In genomic region chr10:97345347-97345746, GRCm38 (mm10) we compare ENCODE assay signal across 7 mouse cellular contexts.
DNase-seq lines count a peak whose midpoint lies in the region; ATAC-seq lines count a peak whose summit lies in the region.

No protein-coding gene starts in this region.

- DNase-seq in adrenal gland, adult (ENCODE audit: inconsistent age in 2 of 2, low spot score in 1 of 2), result peak; percentile 65 to 89
- DNase-seq in cerebellum, postnatal 4 days (ENCODE audit: low spot score in 2 of 2), result peak; percentile 70 to 80
- peak; percentile 81 for DNase-seq in gastrocnemius, postnatal 10 days
- DNase-seq in kidney, adult 18-20 months, result peak; percentile 73
- DNase-seq in left cerebral cortex, postnatal 36 days (ENCODE audit: low spot score in 2 of 2), result peak; percentile 62 to 66
- DNase-seq in spleen, postnatal 14 days (ENCODE audit: low spot score in 2 of 2), result peak; percentile 19 to 48

- ATAC-seq in monocyte, adult 5-6 weeks (replicated peaks; ENCODE audit: insufficient number of reproducible peaks, low FRiP score, low TSS enrichment, poor library complexity, severe bottlenecking), result peak; percentile 84

- intact Hi-C loops in left cerebral cortex, postnatal 36 days (cut with DNase I), result loop anchor here (5.0 kb wide), 1 partner anchor 322 kb away; no protein-coding TSS in a partner anchor

Comparison
In these comparisons a context has a peak if more than half of its experiments do, and no peak if none do; other contexts are left out.
1. Peak in every context shown above with its lines: DNase-seq and ATAC-seq.